ENCODE assay signal across 14 mouse cellular contexts in the genomic region with DNA sequence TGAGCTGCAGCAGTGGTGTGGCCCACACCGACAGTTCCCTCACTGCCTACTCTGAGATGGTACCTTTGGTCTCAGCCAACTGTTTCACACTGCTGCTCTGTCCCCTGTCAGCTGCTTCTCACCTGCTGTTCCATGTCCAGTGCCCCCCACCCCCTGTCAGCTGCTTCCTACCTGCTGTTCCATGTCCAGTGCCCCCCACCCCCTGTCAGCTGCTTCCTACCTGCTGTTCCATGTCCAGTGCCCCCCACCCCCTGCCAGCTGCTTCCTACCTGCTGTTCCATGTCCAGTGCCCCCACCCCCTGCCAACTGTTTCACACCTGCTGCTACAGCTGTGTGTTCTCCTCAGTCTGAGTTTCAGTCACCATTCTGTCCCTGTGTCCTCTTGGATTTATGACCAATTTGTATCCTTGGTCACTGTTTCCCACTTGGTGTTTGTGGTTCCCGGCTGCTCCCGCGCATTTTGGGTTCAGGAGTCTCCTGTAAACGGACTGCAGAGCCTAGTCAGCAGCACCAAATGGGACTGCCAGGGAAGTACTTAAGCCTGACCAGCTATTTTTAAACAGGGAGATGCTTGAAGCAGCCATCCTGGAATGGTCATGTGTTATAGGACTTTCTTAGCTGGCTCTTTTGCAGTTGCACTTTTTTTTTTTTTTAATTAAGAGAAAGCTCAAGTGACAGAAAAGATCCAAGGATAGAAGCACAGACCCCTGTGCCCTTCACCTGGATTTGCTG. TPM values are rescaled to one million over a fixed set of nuclear protein-coding genes. Genes with fewer than 3 reads are reported as not detected.
DNase-seq lines count a peak whose midpoint lies in the region; ATAC-seq and TF ChIP-seq lines count a peak whose summit lies in the region.
"Had no signal": no experiment of that assay in that cellular context is flagged by ENCODE, and none has a peak within 500 bp of the region (broad histone marks: within the 10 kb centered on the region; RNA-seq: fewer than 3 reads in every experiment).

No protein-coding gene starts in this region.

- peak; percentile 83 for ATAC-seq in kidney, postnatal 0 days (replicated peaks; ENCODE audit: low FRiP score, low read depth)
- ATAC-seq in embryonic facial prominence, embryonic 15.5 days (ENCODE audit: insufficient number of reproducible peaks, low FRiP score, low TSS enrichment, low read depth): no peak
- no peak for ATAC-seq in heart, postnatal 0 days (ENCODE audit: insufficient read depth, low read depth)
- ATAC-seq in lung, postnatal 0 days: no peak
- no peak for ATAC-seq in monocyte, adult 5-6 weeks (replicated peaks; ENCODE audit: insufficient number of reproducible peaks, low FRiP score, low TSS enrichment, poor library complexity, severe bottlenecking)
- ATAC-seq: intestine, embryonic 16.5 days had no signal

- TF ChIP-seq POLR2A in kidney, adult 2 months (IDR thresholded peaks at IDR 0.05; ENCODE audit: low read depth, low read length): no peak

- no peak for TF ChIP-seq CTCF in kidney, postnatal 0 days (IDR thresholded peaks at IDR 0.05; ENCODE audit: low read depth)
- TF ChIP-seq CTCF in kidney, adult 2 months (conservative IDR thresholded peaks at IDR 0.05; ENCODE audit: insufficient read depth, insufficient read length, low read depth, low read length): no peak
- no peak for TF ChIP-seq CTCF in heart, postnatal 0 days (IDR thresholded peaks at IDR 0.05; ENCODE audit: low read depth)
- TF ChIP-seq CTCF in lung, postnatal 0 days (IDR thresholded peaks at IDR 0.05): no peak

- no peaks in the 10 kb centered on the region for H3K27me3 ChIP-seq in kidney, postnatal 0 days (ENCODE audit: insufficient read depth, low read length)
- H3K27me3 ChIP-seq in kidney, adult 2 months (replicated peaks; ENCODE audit: control insufficient read depth, insufficient read depth, low read length): no peaks in the 10 kb centered on the region
- no peaks in the 10 kb centered on the region for H3K27me3 ChIP-seq in embryonic facial prominence, embryonic 15.5 days
- no peaks in the 10 kb centered on the region for H3K27me3 ChIP-seq in heart, postnatal 0 days (ENCODE audit: control insufficient read depth, insufficient read depth, low read length)
- no peaks in the 10 kb centered on the region for H3K27me3 ChIP-seq in lung, postnatal 0 days (replicated peaks; ENCODE audit: insufficient read depth, low read length)
- H3K27me3 ChIP-seq: hindbrain, embryonic 12.5 days; neural tube, embryonic 12.5 days had no signal

- 38% methylated on average over 5 of the region's 5 CpGs for WGBS in kidney, postnatal 0 days
- WGBS in kidney, adult 2 months: 46% methylated on average over 5 of the region's 5 CpGs
- WGBS in embryonic facial prominence, embryonic 15.5 days: 91% methylated on average over 5 of the region's 5 CpGs
- 48% methylated on average over 5 of the region's 5 CpGs for WGBS in heart, postnatal 0 days
- WGBS in lung, postnatal 0 days: 82% methylated on average over 5 of the region's 5 CpGs

- H3K36me3 ChIP-seq in kidney, postnatal 0 days (ENCODE audit: insufficient read depth, low read length): peaks cover 11% of the 10 kb centered on the region; the same call in 1 of the 2 replicates
- no peaks in the 10 kb centered on the region for H3K36me3 ChIP-seq in kidney, adult 2 months (ENCODE audit: control insufficient read depth, insufficient read depth, low read length)
- peaks cover 11% of the 10 kb centered on the region for H3K36me3 ChIP-seq in embryonic facial prominence, embryonic 15.5 days
- H3K36me3 ChIP-seq in heart, postnatal 0 days (replicated peaks; ENCODE audit: control insufficient read depth, insufficient read depth, low read length): peaks cover 21% of the 10 kb centered on the region
- 0 out of 2 replicates have a peak, but pooled peaks cover 4% of the 10 kb centered on the region for H3K36me3 ChIP-seq in lung, postnatal 0 days (ENCODE audit: insufficient read depth, low read length)

- no peaks in the 10 kb centered on the region for H3K9me3 ChIP-seq in kidney, postnatal 0 days (replicated peaks; ENCODE audit: low read length)
- no peaks in the 10 kb centered on the region for H3K9me3 ChIP-seq in embryonic facial prominence, embryonic 15.5 days (replicated peaks)
- no peaks in the 10 kb centered on the region for H3K9me3 ChIP-seq in heart, postnatal 0 days (replicated peaks; ENCODE audit: control insufficient read depth, low read length)
- no peaks in the 10 kb centered on the region for H3K9me3 ChIP-seq in lung, postnatal 0 days (ENCODE audit: low read length)
- H3K9me3 ChIP-seq: hindbrain, embryonic 12.5 days; neural tube, embryonic 12.5 days had no signal

- peak; percentile 92 for DNase-seq in heart, adult 11 months
- no peak for DNase-seq in heart, postnatal 4 days
- peak; percentile 42 for DNase-seq in kidney, postnatal 0 days (ENCODE audit: low spot score)
- no peak for DNase-seq in kidney, adult 2 months
- peak; percentile 43 for DNase-seq in heart, postnatal 0 days (ENCODE audit: low spot score)
- DNase-seq in lung, postnatal 0 days (ENCODE audit: low spot score): no peak
- DNase-seq: adrenal gland, adult 2 months; cerebellum, adult 8-10 months; layer of hippocampus, adult 9-11 months had no signal

- no peak overlapping the region for H3K4me2 ChIP-seq in kidney, postnatal 0 days (ENCODE audit: low read length)
- no peak overlapping the region for H3K4me2 ChIP-seq in embryonic facial prominence, embryonic 15.5 days (replicated peaks)
- peak overlapping the region; percentile 14 for H3K4me2 ChIP-seq in heart, postnatal 0 days (ENCODE audit: low read depth, low read length)
- no peak overlapping the region for H3K4me2 ChIP-seq in lung, postnatal 0 days (replicated peaks; ENCODE audit: low read depth, low read length)
- H3K4me2 ChIP-seq: hindbrain, embryonic 12.5 days; neural tube, embryonic 12.5 days had no signal

- peaks cover 7% of the 10 kb centered on the region; the same call in 1 of the 2 replicates for H3K4me1 ChIP-seq in kidney, postnatal 0 days (replicated peaks; ENCODE audit: insufficient read depth, low read length)
- peaks cover 5% of the 10 kb centered on the region; the same call in 1 of the 2 replicates for H3K4me1 ChIP-seq in kidney, adult 2 months (ENCODE audit: control insufficient read depth, insufficient read depth, low read length)
- peaks cover 14% of the 10 kb centered on the region; the same call in 1 of the 2 replicates for H3K4me1 ChIP-seq in embryonic facial prominence, embryonic 15.5 days
- peaks cover 52% of the 10 kb centered on the region for H3K4me1 ChIP-seq in heart, postnatal 0 days (ENCODE audit: control insufficient read depth, insufficient read depth)
- no peaks in the 10 kb centered on the region for H3K4me1 ChIP-seq in lung, postnatal 0 days (ENCODE audit: insufficient read depth, low read depth, low read length)

- H3K27ac ChIP-seq in kidney, postnatal 0 days: no peak overlapping the region
- H3K27ac ChIP-seq in kidney, adult 2 months (ENCODE audit: insufficient read depth, low read depth, low read length): no peak overlapping the region
- H3K27ac ChIP-seq in embryonic facial prominence, embryonic 15.5 days (replicated peaks): 0 out of 2 replicates have a peak overlapping the region, but pooled peaks have one; percentile 4
- H3K27ac ChIP-seq in heart, postnatal 0 days (ENCODE audit: low read depth): peak overlapping the region; percentile 38; the same call in 1 of the 2 replicates
- H3K27ac ChIP-seq in lung, postnatal 0 days (ENCODE audit: low read length): no peak overlapping the region
- H3K27ac ChIP-seq: hindbrain, embryonic 12.5 days; neural tube, embryonic 12.5 days had no signal

- H3K9ac ChIP-seq in kidney, postnatal 0 days (ENCODE audit: low read depth, low read length): no peak overlapping the region
- H3K9ac ChIP-seq in embryonic facial prominence, embryonic 15.5 days: no peak overlapping the region
- H3K9ac ChIP-seq in heart, postnatal 0 days (replicated peaks; ENCODE audit: low read depth, low read length): no peak overlapping the region
- H3K9ac ChIP-seq in lung, postnatal 0 days (replicated peaks; ENCODE audit: low read depth): no peak overlapping the region
- H3K9ac ChIP-seq: hindbrain, embryonic 12.5 days; neural tube, embryonic 12.5 days had no signal

- H3K4me3 ChIP-seq in kidney, postnatal 0 days (replicated peaks; ENCODE audit: low read depth, low read length): no peak overlapping the region
- no peak overlapping the region for H3K4me3 ChIP-seq in kidney, adult 2 months (ENCODE audit: insufficient read depth, low read depth, low read length)
- no peak overlapping the region for H3K4me3 ChIP-seq in embryonic facial prominence, embryonic 15.5 days (replicated peaks)
- no peak overlapping the region for H3K4me3 ChIP-seq in heart, postnatal 0 days (ENCODE audit: low read depth, low read length)
- H3K4me3 ChIP-seq in lung, postnatal 0 days (ENCODE audit: low read depth, low read length): no peak overlapping the region
- H3K4me3 ChIP-seq: hindbrain, embryonic 12.5 days; neural tube, embryonic 12.5 days had no signal

- TF ChIP-seq EP300 in heart, postnatal 0 days (IDR thresholded peaks at IDR 0.05; ENCODE audit: low read depth): no peak
- TF ChIP-seq EP300 in lung, postnatal 0 days (IDR thresholded peaks at IDR 0.05): no peak

RNA-seq across cellular contexts. Expression of a gene that starts 7.0 kb away (rescaled TPM):
- 100 to 1,000 TPM in 1 of 2 experiments, 10 to 100 TPM in 1; 92.9 to 102 TPM for total RNA-seq in heart, postnatal 4 days (2021)
- polyA plus RNA-seq in kidney, postnatal 0 days (2015; fragmentation: Nextera tagmentation; extraction: Ambion mirVana): 135 and 143 TPM in 2 replicates
- polyA plus RNA-seq in kidney, adult 2 months (2012; rRNA removed): 99.5 and 103 TPM in 2 replicates
- polyA plus RNA-seq in embryonic facial prominence, embryonic 15.5 days (2015; fragmentation: Nextera tagmentation; extraction: Ambion mirVana): 84.1 and 86.9 TPM in 2 replicates
- total RNA-seq in heart, postnatal 0 days (2014; rRNA removed; ENCODE audit: low replicate concordance): 153 and 163 TPM in 2 replicates
- 218 TPM in 2 replicates for polyA plus RNA-seq in heart, postnatal 0 days (2015; fragmentation: Nextera tagmentation; extraction: Ambion mirVana)
- 85.6 and 88.2 TPM in 2 replicates for polyA plus RNA-seq in lung, postnatal 0 days (2015; fragmentation: Nextera tagmentation; extraction: Ambion mirVana)
- total RNA-seq in monocyte, adult 5-6 weeks (2017): 44.4 to 59.6 TPM (median 47.2 TPM) in 3 replicates

Comparison
In these comparisons a context has a peak if more than half of its experiments do, and no peak if none do; other contexts are left out.
1. DNase-seq: peak in heart, adult 11 months (single experiment), kidney, postnatal 0 days (single experiment) and heart, postnatal 0 days (single experiment); none in heart, postnatal 4 days (single experiment), kidney, adult 2 months (single experiment) and lung, postnatal 0 days (single experiment).
2. H3K27ac ChIP-seq: peak in embryonic facial prominence, embryonic 15.5 days (single experiment) and heart, postnatal 0 days (single experiment); none in kidney, postnatal 0 days (single experiment), kidney, adult 2 months (single experiment) and lung, postnatal 0 days (single experiment).